ENCODE assay signal across 12 mouse cellular contexts in genomic region chr4:137485258-137485960, GRCm38 (mm10). TPM values are rescaled to one million over a fixed set of nuclear protein-coding genes. Genes with fewer than 3 reads are reported as not detected.
DNase-seq lines count a peak whose midpoint lies in the region; ATAC-seq and TF ChIP-seq lines count a peak whose summit lies in the region.
"Had no signal": no experiment of that assay in that cellular context is flagged by ENCODE, and none has a peak within 500 bp of the region (broad histone marks: within the 10 kb centered on the region; RNA-seq: fewer than 3 reads in every experiment).

No protein-coding gene starts in this region.

- peak overlapping the region; percentile 52 for H3K9ac ChIP-seq in heart, adult 2 months (ENCODE audit: low read depth, low read length)
- peak overlapping the region; percentile 28; the same call in 1 of the 2 replicates for H3K9ac ChIP-seq in midbrain, embryonic 13.5 days (replicated peaks)
- H3K9ac ChIP-seq in midbrain, embryonic 14.5 days (replicated peaks; ENCODE audit: low read length), result no peak overlapping the region
- H3K9ac ChIP-seq in stomach, embryonic 15.5 days, result no peak overlapping the region

- DNase-seq in heart, adult 2 months, result peak; percentile 30 to 49
- no peak for DNase-seq in heart, postnatal 36 days
- no peak for DNase-seq in midbrain, embryonic 14.5 days
- peak; percentile 71 for DNase-seq in kidney, postnatal 10 days
- DNase-seq in c-Kit-positive CD71-positive TER-119-positive erythroid progenitor cells, embryonic 14.5 days (ENCODE audit: low spot score), result no peak
- no peak for DNase-seq in layer of hippocampus, adult 2 months (ENCODE audit: low spot score in 2 of 2)
- DNase-seq: thymus, adult 18-20 months had no signal

- no peaks in the 10 kb centered on the region for H3K9me3 ChIP-seq in midbrain, embryonic 13.5 days
- no peaks in the 10 kb centered on the region for H3K9me3 ChIP-seq in midbrain, embryonic 14.5 days (ENCODE audit: control insufficient read depth, low read length)
- no peaks in the 10 kb centered on the region for H3K9me3 ChIP-seq in stomach, embryonic 15.5 days

- peaks cover 3% of the 10 kb centered on the region; the same call in 1 of the 2 replicates for H3K79me2 ChIP-seq in heart, adult 2 months (replicated peaks; ENCODE audit: control insufficient read depth, insufficient read depth, low read length)

- TF ChIP-seq POLR2A in heart, adult 2 months (IDR thresholded peaks at IDR 0.05; ENCODE audit: insufficient read depth, low read depth, low read length), result no peak

- intact Hi-C loops in heart, adult 2 months (cut with DNase I), result loop anchor here (5.0 kb wide), 1 partner anchor 38 kb away; no protein-coding TSS in a partner anchor
- intact Hi-C loops in heart, postnatal 36 days (cut with DNase I), result loop anchor here (2.0 to 10.0 kb wide), 2 partner anchors 13 to 1341 kb away; partner anchors contain the start of gene Id3

- TF ChIP-seq CTCF in heart, adult 2 months (IDR thresholded peaks at IDR 0.05), result no peak
- no peak for TF ChIP-seq CTCF in layer of hippocampus, adult 2 months (conservative IDR thresholded peaks at IDR 0.05)

- H3K36me3 ChIP-seq in heart, adult 2 months (ENCODE audit: control insufficient read depth, insufficient read depth, low read length), result peaks cover 21% of the 10 kb centered on the region
- H3K36me3 ChIP-seq in midbrain, embryonic 13.5 days, result no peaks in the 10 kb centered on the region
- no peaks in the 10 kb centered on the region for H3K36me3 ChIP-seq in midbrain, embryonic 14.5 days (ENCODE audit: control insufficient read depth, insufficient read depth, low read length)
- H3K36me3 ChIP-seq in stomach, embryonic 15.5 days, result 0 out of 2 replicates have a peak, but pooled peaks cover 3% of the 10 kb centered on the region

- TF ChIP-seq EP300 in heart, adult 2 months (IDR thresholded peaks at IDR 0.05; ENCODE audit: insufficient read depth, low read depth, low read length), result 0 out of 2 replicates have a peak, but pooled peaks have one; percentile 11

- no peak overlapping the region for H3K4me2 ChIP-seq in midbrain, embryonic 13.5 days (replicated peaks)
- H3K4me2 ChIP-seq in midbrain, embryonic 14.5 days (ENCODE audit: low read length), result no peak overlapping the region
- H3K4me2 ChIP-seq in stomach, embryonic 15.5 days, result no peak overlapping the region

- H3K4me1 ChIP-seq in heart, adult 2 months (ENCODE audit: control insufficient read depth, insufficient read depth, low read length), result peaks cover 73% of the 10 kb centered on the region
- H3K4me1 ChIP-seq in midbrain, embryonic 13.5 days (replicated peaks), result peaks cover 66% of the 10 kb centered on the region
- peaks cover 23% of the 10 kb centered on the region; the same call in 1 of the 2 replicates for H3K4me1 ChIP-seq in midbrain, embryonic 14.5 days (ENCODE audit: control insufficient read depth, insufficient read depth, low read length)
- H3K4me1 ChIP-seq in stomach, embryonic 15.5 days, result peaks cover 88% of the 10 kb centered on the region

- ATAC-seq in midbrain, embryonic 13.5 days, result no peak
- ATAC-seq in midbrain, embryonic 14.5 days (ENCODE audit: low FRiP score, low TSS enrichment), result no peak
- ATAC-seq in stomach, embryonic 15.5 days (ENCODE audit: insufficient read depth, low FRiP score, low read depth), result no peak

- H3K27ac ChIP-seq in heart, adult 2 months, result peak overlapping the region; percentile 95
- H3K27ac ChIP-seq in midbrain, embryonic 13.5 days, result no peak overlapping the region
- H3K27ac ChIP-seq in midbrain, embryonic 14.5 days (replicated peaks; ENCODE audit: low read depth, low read length), result no peak overlapping the region
- H3K27ac ChIP-seq in stomach, embryonic 15.5 days, result peak overlapping the region; percentile 86
- no peak overlapping the region for H3K27ac ChIP-seq in layer of hippocampus, adult 2 months

- no peaks in the 10 kb centered on the region for H3K27me3 ChIP-seq in heart, adult 2 months (ENCODE audit: control insufficient read depth, insufficient read depth, low read length)
- 0 out of 2 replicates have a peak, but pooled peaks cover 9% of the 10 kb centered on the region for H3K27me3 ChIP-seq in midbrain, embryonic 13.5 days
- no peaks in the 10 kb centered on the region for H3K27me3 ChIP-seq in midbrain, embryonic 14.5 days (ENCODE audit: control insufficient read depth, insufficient read depth, low read length)
- no peaks in the 10 kb centered on the region for H3K27me3 ChIP-seq in stomach, embryonic 15.5 days (replicated peaks)

- H3K4me3 ChIP-seq in heart, adult 2 months, result peak overlapping the region; percentile 9; the same call in 1 of the 2 replicates
- no peak overlapping the region for H3K4me3 ChIP-seq in midbrain, embryonic 13.5 days (replicated peaks)
- H3K4me3 ChIP-seq in midbrain, embryonic 14.5 days (replicated peaks; ENCODE audit: low read depth, low read length), result no peak overlapping the region
- no peak overlapping the region for H3K4me3 ChIP-seq in stomach, embryonic 15.5 days (replicated peaks)
- H3K4me3 ChIP-seq in layer of hippocampus, adult 2 months, result no peak overlapping the region

- WGBS in heart, adult 2 months, result 18% methylated on average over 14 of the region's 14 CpGs
- 43% methylated on average over 14 of the region's 14 CpGs for WGBS in midbrain, embryonic 13.5 days
- WGBS in midbrain, embryonic 14.5 days, result 42% methylated on average over 14 of the region's 14 CpGs
- WGBS in stomach, embryonic 15.5 days, result 38% methylated on average over 14 of the region's 14 CpGs

RNA-seq across cellular contexts. Expression of gene Hspg2, which starts 16.8 kb away (rescaled TPM):
- 100 to 1,000 TPM; 174 to 190 TPM for total RNA-seq in heart, adult 2 months (2021)
- polyA plus RNA-seq in heart, adult 2 months (2012; rRNA removed), result 86.7 and 114 TPM in 2 replicates
- total RNA-seq in heart, postnatal 36 days (2021), result 100 to 1,000 TPM; 240 to 255 TPM
- 4.2 and 5.0 TPM in 2 replicates for polyA plus RNA-seq in midbrain, embryonic 13.5 days (2015; fragmentation: Nextera tagmentation; extraction: Ambion mirVana)
- 2.0 and 7.6 TPM in 2 replicates for polyA plus RNA-seq in midbrain, embryonic 14.5 days (2014; fragmentation: Nextera tagmentation; extraction: Ambion mirVana)
- 28.5 and 28.9 TPM in 2 replicates for polyA plus RNA-seq in stomach, embryonic 15.5 days (2015; fragmentation: Nextera tagmentation; extraction: Ambion mirVana)
- 1 to 10 TPM; 4.0 to 5.2 TPM for total RNA-seq in layer of hippocampus, adult 2 months (2021)

RNA-seq across cellular contexts. Expression of gene 1700013G24Rik, which starts 32.3 kb away (rescaled TPM):
- not detected for total RNA-seq in heart, adult 2 months (2021)
- polyA plus RNA-seq in heart, adult 2 months (2012; rRNA removed), result 0.38 and 0.57 TPM in 2 replicates
- not detected for total RNA-seq in heart, postnatal 36 days (2021)
- not detected in 2 replicates for polyA plus RNA-seq in midbrain, embryonic 13.5 days (2015; fragmentation: Nextera tagmentation; extraction: Ambion mirVana)
- polyA plus RNA-seq in midbrain, embryonic 14.5 days (2014; fragmentation: Nextera tagmentation; extraction: Ambion mirVana), result not detected in 2 replicates
- polyA plus RNA-seq in stomach, embryonic 15.5 days (2015; fragmentation: Nextera tagmentation; extraction: Ambion mirVana), result not detected in 2 replicates
- not detected for total RNA-seq in layer of hippocampus, adult 2 months (2021)
- total RNA-seq: adrenal gland, adult 2 months; left cerebral cortex, postnatal 36 days had no signal
- polyA plus RNA-seq: adrenal gland, adult 2 months; neural tube, embryonic 14.5 days had no signal

RNA-seq across cellular contexts. Expression of gene Cela3b, which starts 55.1 kb away (rescaled TPM):
- not detected for total RNA-seq in heart, adult 2 months (2021)
- 0.32 TPM in 1 of 2 replicates, not detected in the other for polyA plus RNA-seq in heart, adult 2 months (2012; rRNA removed)
- not detected for total RNA-seq in heart, postnatal 36 days (2021)
- polyA plus RNA-seq in midbrain, embryonic 13.5 days (2015; fragmentation: Nextera tagmentation; extraction: Ambion mirVana), result not detected in 2 replicates
- polyA plus RNA-seq in midbrain, embryonic 14.5 days (2014; fragmentation: Nextera tagmentation; extraction: Ambion mirVana), result not detected in 2 replicates
- 232 and 273 TPM in 2 replicates for polyA plus RNA-seq in stomach, embryonic 15.5 days (2015; fragmentation: Nextera tagmentation; extraction: Ambion mirVana)
- total RNA-seq in layer of hippocampus, adult 2 months (2021), result not detected
- total RNA-seq: adrenal gland, adult 2 months; left cerebral cortex, postnatal 36 days had no signal
- polyA plus RNA-seq: neural tube, embryonic 14.5 days had no signal

Comparison
In these comparisons a context has a peak if more than half of its experiments do, and no peak if none do; other contexts are left out.
1. DNase-seq: peak in heart, adult 2 months (2 of 2) and kidney, postnatal 10 days (single experiment); none in heart, postnatal 36 days (0 of 2), midbrain, embryonic 14.5 days (single experiment), c-Kit-positive CD71-positive TER-119-positive erythroid progenitor cells, embryonic 14.5 days (single experiment) and layer of hippocampus, adult 2 months (0 of 2).
2. H3K9ac ChIP-seq: peak in heart, adult 2 months (single experiment) and midbrain, embryonic 13.5 days (single experiment); none in midbrain, embryonic 14.5 days (single experiment) and stomach, embryonic 15.5 days (single experiment).
3. H3K27ac ChIP-seq: peak in heart, adult 2 months (single experiment) and stomach, embryonic 15.5 days (single experiment); none in midbrain, embryonic 13.5 days (single experiment), midbrain, embryonic 14.5 days (single experiment) and layer of hippocampus, adult 2 months (single experiment).
4. RNA of gene Cela3b, which starts 55.1 kb away (polyA plus RNA-seq): 232 to 273 TPM in stomach, embryonic 15.5 days; not detected in midbrain, embryonic 13.5 days, not detected in midbrain, embryonic 14.5 days and 0.32 TPM in heart, adult 2 months; every median in the first group is over 100 times any median in the second.